Mouse (Mus musculus) embryonic facial prominence, embryonic 14.5 days (tissue): ENCODE data around the gene Ercc4. TPM values are rescaled to one million over a fixed set of nuclear protein-coding genes. Genes with fewer than 3 reads are reported as not detected.

ENCODE experiments used
- ATAC-seq: fragments of 200-750 bp; cut with Nextera tagmentation; 2 replicates; pipeline ENCODE4 v1.8.0; 2017; ENCODE audit warnings: low read depth, moderate number of reproducible peaks, moderate TSS enrichment
- DNase-seq: peaks from one replicate; pipeline ENCODE4 v3.0.0-alpha.2; 2015; ENCODE audit warnings: low spot score
- H3K27ac ChIP-seq: fragments of 300-500 bp; sonication (generic); replicated peaks from 2 replicates; pipeline ENCODE4 v1.5.1; 2014; ENCODE audit warnings: low read depth, mild to moderate bottlenecking, low read length, moderate library complexity
- H3K27me3 ChIP-seq: fragments of 300-500 bp; sonication (generic); replicated peaks from 2 replicates; pipeline ENCODE4 v1.6.1; 2014; ENCODE audit warnings: low read length; ENCODE audit not compliant: control insufficient read depth, insufficient read depth
- H3K36me3 ChIP-seq: fragments of 300-500 bp; sonication (generic); 2 replicates; pipeline ENCODE4 v1.6.1; 2014; ENCODE audit warnings: low read length, mixed read lengths; ENCODE audit not compliant: control insufficient read depth, insufficient read depth
- H3K4me1 ChIP-seq: fragments of 300-500 bp; sonication (generic); 2 replicates; pipeline ENCODE4 v1.6.1; 2014; ENCODE audit warnings: antibody characterized with exemption, low read length; ENCODE audit not compliant: control insufficient read depth, insufficient read depth
- H3K4me2 ChIP-seq: fragments of 300-500 bp; sonication (generic); 2 replicates; pipeline ENCODE4 v1.6.1; 2014; ENCODE audit warnings: low read depth, mild to moderate bottlenecking, low read length, moderate library complexity, mixed read lengths
- H3K4me3 ChIP-seq: fragments of 300-500 bp; sonication (generic); 2 replicates; pipeline ENCODE4 v1.5.1; 2014; ENCODE audit warnings: low read depth, mild to moderate bottlenecking, low read length
- H3K9ac ChIP-seq: fragments of 300-500 bp; sonication (generic); 2 replicates; pipeline ENCODE4 v1.6.1; 2014; ENCODE audit warnings: low read depth, mild to moderate bottlenecking, low read length, moderate library complexity, mixed read lengths
- H3K9me3 ChIP-seq: fragments of 300-500 bp; sonication (generic); 2 replicates; pipeline ENCODE4 v1.6.1; 2016; ENCODE audit warnings: low read length; ENCODE audit not compliant: control insufficient read depth
- whole genome bisulfite sequencing: fragments of 180-500 bp; shearing (Covaris S2); extraction: QIAGEN DNeasy Blood & Tissue Kit; methylation state at CpG from one replicate; pipeline ENCODE4 v1.1.7; 2014; 5-methylcytosine and 5-hydroxymethylcytosine counted together
- polyA plus RNA-seq: library from polyadenylated mRNA; unstranded; fragments of >200 nt; fragmentation: Nextera tagmentation; extraction: Ambion mirVana; gene quantifications from 2 replicates; pipeline ENCODE4 v1.2.1, GENCODE M21; 2014

Ercc4 gene
- polyA plus RNA-seq, 1 experiment from 2014 or later: 13.3 TPM

DNA sequence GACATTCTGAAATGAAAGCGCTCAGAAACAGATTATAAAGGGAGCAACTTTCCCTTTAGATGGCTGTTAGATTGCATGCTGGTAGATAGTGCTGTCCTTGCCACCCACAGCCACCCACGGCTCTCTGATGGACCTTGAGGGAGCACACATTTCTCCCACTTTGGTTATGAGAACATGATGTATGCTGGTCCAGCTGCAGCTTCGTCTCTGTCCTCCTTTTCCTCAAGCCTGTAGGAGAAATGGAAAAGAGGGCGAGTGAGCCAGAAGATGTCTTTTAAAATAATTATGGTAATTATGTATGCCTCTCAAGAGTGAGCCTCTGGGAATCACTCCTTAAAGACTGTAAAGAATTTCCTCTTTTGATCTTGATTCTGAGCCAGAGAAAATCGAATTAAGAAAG lies 87.1 kb downstream of the Ercc4 start:
- peak; percentile 40 for DNase-seq
- WGBS: 36% methylated on average over 5 of the region's 5 CpGs
- H3K27me3 ChIP-seq: no peaks in the 10 kb centered on the region

DNA sequence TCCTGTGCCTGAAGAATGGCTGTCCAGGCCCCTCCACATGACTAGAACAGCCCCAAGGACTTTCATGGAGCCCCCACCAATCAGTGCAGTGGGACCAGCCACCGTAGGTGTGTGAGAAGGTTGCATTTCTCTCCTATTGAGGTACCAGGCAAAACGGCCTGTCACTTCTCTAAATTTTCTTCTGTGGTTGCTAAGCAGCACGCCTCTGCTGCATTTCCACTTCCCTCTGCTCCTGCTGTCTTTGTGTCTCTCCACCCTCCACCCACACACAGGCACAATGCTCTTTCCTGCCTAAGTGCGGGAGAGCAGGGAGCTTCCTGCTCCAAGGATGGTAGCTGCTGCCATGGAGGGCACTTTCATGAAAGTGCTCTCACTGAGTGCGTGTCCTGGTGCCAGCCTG lies 87.8 kb downstream of the Ercc4 start:
- WGBS: 43% methylated on average over 5 of the region's 5 CpGs
- Histone ChIP-seq H3K4me2 (no peak overlapping the region), H3K27me3 (no peaks in the 10 kb centered on the region), H3K9me3 (no peaks in the 10 kb centered on the region), H3K4me3 (no peak overlapping the region), H3K4me1 (peaks cover 5% of the 10 kb centered on the region; the same call in 1 of the 2 replicates), H3K9ac (no peak overlapping the region), H3K36me3 (no peaks in the 10 kb centered on the region), H3K27ac (no peak overlapping the region)
- ATAC-seq: no peak
- peak; percentile 28 for DNase-seq

More for the DNA sequence above, 87.1 kb downstream of the Ercc4 start:
- H3K4me2 ChIP-seq: no peak overlapping the region
- H3K4me3 ChIP-seq: no peak overlapping the region
- H3K27ac ChIP-seq: no peak overlapping the region
- H3K36me3 ChIP-seq: no peaks in the 10 kb centered on the region
- no peaks in the 10 kb centered on the region for H3K9me3 ChIP-seq
- no peak overlapping the region for H3K9ac ChIP-seq
- no peak for ATAC-seq
- H3K4me1 ChIP-seq: peaks cover 5% of the 10 kb centered on the region; the same call in 1 of the 2 replicates

DNA sequence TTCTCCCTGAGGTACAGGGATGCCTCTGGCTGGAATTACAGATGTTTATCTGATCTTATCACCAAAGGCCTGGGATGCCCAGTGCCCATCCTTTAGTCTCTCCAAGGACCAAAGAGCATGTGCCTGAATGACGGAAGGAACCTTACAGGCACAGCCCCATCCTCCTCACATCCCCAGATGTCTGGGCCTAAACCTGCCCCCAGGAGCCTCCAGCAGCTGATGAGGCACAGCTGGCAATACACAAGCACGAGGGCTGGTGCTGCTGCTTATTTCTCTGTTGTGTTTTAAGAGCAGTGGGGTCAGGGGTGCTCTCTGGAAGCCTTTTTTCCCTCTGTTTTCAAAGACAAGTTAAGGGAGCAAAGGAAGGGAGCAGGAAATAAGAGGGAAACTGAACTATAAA lies 89.7 kb downstream of the Ercc4 start:
- WGBS: 11% methylated on average over 2 of the region's 2 CpGs
- H3K9ac ChIP-seq: no peak overlapping the region
- no peak for DNase-seq

More for the DNA sequence above, 89.7 kb downstream of the Ercc4 start:
- peaks cover 5% of the 10 kb centered on the region; the same call in 1 of the 2 replicates for H3K4me1 ChIP-seq
- no peaks in the 10 kb centered on the region for H3K9me3 ChIP-seq
- H3K27me3 ChIP-seq: no peaks in the 10 kb centered on the region
- H3K27ac ChIP-seq: no peak overlapping the region
- H3K4me2 ChIP-seq: no peak overlapping the region
- no peaks in the 10 kb centered on the region for H3K36me3 ChIP-seq
- H3K4me3 ChIP-seq: no peak overlapping the region
- ATAC-seq: no peak

Other genes with a start within 250 kb of the Ercc4 start
- gene Mrtfb, start 146.8 kb downstream of the Ercc4 start, polyA plus RNA-seq: 22.5 and 24.5 TPM in 2 replicates